Mouse (Mus musculus) neural tube, embryonic 13.5 days (tissue): ENCODE measurements around the gene St7. TPM values are rescaled to one million over a fixed set of nuclear protein-coding genes. Genes with fewer than 3 reads are reported as not detected.
A peak's percentile ranks its signal among the peaks of the same experiment; 100 is the strongest.
"Not testable (repeated sequence)": the region's sequence is repeated elsewhere in the genome, so short reads cannot be mapped to it uniquely, and the experiment has no call there.

Source experiments
- ATAC-seq: fragments of 200-750 bp; cut with Nextera tagmentation; 2 replicates; pipeline ENCODE4 v1.8.0; 2017; ENCODE audit warnings: low read depth, mild to moderate bottlenecking, moderate TSS enrichment, moderate library complexity
- H3K27ac ChIP-seq: fragments of 300-500 bp; sonication (generic); replicated peaks from 2 replicates; pipeline ENCODE4 v1.5.1; 2015; ENCODE audit warnings: moderate library complexity, mild to moderate bottlenecking, inconsistent platforms
- H3K27me3 ChIP-seq: fragments of 300-500 bp; sonication (generic); 2 replicates; pipeline ENCODE4 v1.6.1; 2015; ENCODE audit warnings: mild to moderate bottlenecking, inconsistent platforms
- H3K36me3 ChIP-seq: fragments of 300-500 bp; sonication (generic); 2 replicates; pipeline ENCODE4 v1.6.1; 2015; ENCODE audit warnings: mild to moderate bottlenecking, inconsistent platforms
- H3K4me1 ChIP-seq: fragments of 300-500 bp; sonication (generic); replicated peaks from 2 replicates; pipeline ENCODE4 v1.6.1; 2015; ENCODE audit warnings: inconsistent platforms
- H3K4me2 ChIP-seq: fragments of 300-500 bp; sonication (generic); 2 replicates; pipeline ENCODE4 v1.6.1; 2015; ENCODE audit warnings: inconsistent platforms, mild to moderate bottlenecking, moderate library complexity
- H3K4me3 ChIP-seq: fragments of 300-500 bp; sonication (generic); 2 replicates; pipeline ENCODE4 v1.5.1; 2015; ENCODE audit warnings: mild to moderate bottlenecking, inconsistent platforms
- H3K9ac ChIP-seq: fragments of 300-500 bp; sonication (generic); 2 replicates; pipeline ENCODE4 v1.6.1; 2015; ENCODE audit warnings: moderate library complexity, mild to moderate bottlenecking, inconsistent platforms
- H3K9me3 ChIP-seq: fragments of 300-500 bp; sonication (generic); 2 replicates; pipeline ENCODE4 v1.6.1; 2016; ENCODE audit warnings: inconsistent platforms
- WGBS: fragments of 180-500 bp; shearing (Covaris S2); methylation state at CpG from one replicate; pipeline ENCODE4 v1.1.7; 2015; 5-methylcytosine and 5-hydroxymethylcytosine counted together
- polyA plus RNA-seq: library from polyadenylated mRNA; unstranded; fragments of >200 nt; fragmentation: Nextera tagmentation; extraction: Ambion mirVana; gene quantifications from 2 replicates; pipeline ENCODE4 v1.2.1, GENCODE M21; 2015

The St7 gene
- polyA plus RNA-seq, 1 experiment from 2014 or later = 56.9 TPM

GRCm38 (mm10) chr6:17680266-17680925 lies 12.3 kb upstream of the St7 start:
- Histone ChIP-seq H3K27me3 (no peaks in the 10 kb centered on the region), H3K4me1 (no peaks in the 10 kb centered on the region), H3K9ac (no peak overlapping the region), H3K4me2 (no peak overlapping the region), H3K27ac (no peak overlapping the region), H3K9me3 (no peaks in the 10 kb centered on the region), H3K4me3 (no peak overlapping the region), H3K36me3 (no peaks in the 10 kb centered on the region)
- no peak for ATAC-seq
- 88% methylated on average over 6 of the region's 6 CpGs for WGBS

- Histone ChIP-seq H3K9ac (no peak overlapping the region), H3K36me3 (no peaks in the 10 kb centered on the region), H3K27ac (no peak overlapping the region), H3K27me3 (no peaks in the 10 kb centered on the region), H3K4me3 (no peak overlapping the region), H3K4me1 (no peaks in the 10 kb centered on the region), H3K9me3 (no peaks in the 10 kb centered on the region), H3K4me2 (no peak overlapping the region)
- no peak for ATAC-seq
- 97% methylated on average over 8 of the region's 8 CpGs for WGBS
These were observed 10.9 kb upstream of the St7 start for GRCm38 (mm10) chr6:17681810-17682209.

GRCm38 (mm10) chr6:17688676-17689075 lies 4.1 kb upstream of the St7 start:
- no peak overlapping the region for H3K27ac ChIP-seq
- no peak overlapping the region for H3K9ac ChIP-seq
- peaks cover 3% of the 10 kb centered on the region for H3K4me1 ChIP-seq
- WGBS = 86% methylated on average over 5 of the region's 5 CpGs
- H3K4me3 ChIP-seq = no peak overlapping the region
- H3K4me2 ChIP-seq = no peak overlapping the region
- H3K9me3 ChIP-seq = 0 out of 2 replicates have a peak, but pooled peaks cover 3% of the 10 kb centered on the region
- H3K27me3 ChIP-seq = no peaks in the 10 kb centered on the region
- ATAC-seq = no peak
- H3K36me3 ChIP-seq = no peaks in the 10 kb centered on the region

DNA sequence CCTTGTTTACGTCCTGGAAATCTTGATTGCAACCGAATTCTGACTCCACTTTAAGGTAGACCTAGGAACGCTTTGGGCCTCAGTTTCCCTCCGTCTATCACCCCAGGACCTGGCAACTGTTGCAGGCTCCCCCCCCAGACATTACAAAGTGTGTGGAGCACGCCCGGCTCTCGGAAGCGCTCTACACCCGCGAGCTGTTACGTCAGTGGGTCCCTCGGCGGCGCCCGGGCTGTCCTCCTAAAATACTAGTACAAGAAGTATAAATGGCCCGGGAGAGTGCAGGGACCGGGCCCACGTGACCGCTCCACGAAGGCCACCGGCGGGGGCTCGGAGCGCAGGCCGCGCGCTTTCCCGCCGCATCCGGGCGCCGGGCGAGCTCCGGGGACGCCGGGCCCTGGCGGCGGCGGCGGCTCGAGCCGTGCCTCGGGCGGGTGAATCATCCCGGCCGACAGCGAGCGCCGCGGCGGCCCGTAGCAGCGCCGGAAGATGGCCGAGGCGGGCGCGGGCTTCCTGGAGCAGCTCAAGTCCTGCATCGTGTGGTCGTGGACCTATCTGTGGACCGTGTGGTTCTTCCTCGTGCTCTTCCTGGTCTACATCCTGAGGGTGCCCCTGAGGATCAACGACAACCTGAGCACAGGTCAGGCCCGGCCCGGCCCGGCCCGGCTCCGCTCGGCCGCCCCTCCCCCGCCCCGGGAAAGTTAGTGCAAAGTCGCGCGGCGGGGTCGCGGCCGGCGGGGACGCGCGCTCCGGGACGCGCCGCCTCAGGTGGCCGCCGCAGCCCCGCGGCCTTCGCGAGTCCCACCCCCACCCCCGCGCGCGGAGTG lies 1.2 kb downstream of the St7 start:
- 0 out of 2 replicates have a peak, but pooled peaks cover 3% of the 10 kb centered on the region for H3K27me3 ChIP-seq
- peaks cover 14% of the 10 kb centered on the region for H3K4me1 ChIP-seq
- no peaks in the 10 kb centered on the region for H3K36me3 ChIP-seq
- under 1% methylated on average over 70 of the region's 97 CpGs for WGBS
- peak overlapping the region; percentile 78 for H3K27ac ChIP-seq
- H3K4me3 ChIP-seq = peak overlapping the region; percentile 77
- peak overlapping the region; percentile 92 for H3K4me2 ChIP-seq
- peak; percentile 94 for ATAC-seq
- no peaks in the 10 kb centered on the region for H3K9me3 ChIP-seq
- peak overlapping the region; percentile 76 for H3K9ac ChIP-seq

GRCm38 (mm10) chr6:17694550-17694951 lies 1.8 kb downstream of the St7 start:
- H3K36me3 ChIP-seq = no peaks in the 10 kb centered on the region
- peak overlapping the region; percentile 77 for H3K4me3 ChIP-seq
- WGBS = under 1% methylated on average over 41 of the region's 46 CpGs
- H3K9me3 ChIP-seq = no peaks in the 10 kb centered on the region
- peak overlapping the region; percentile 92 for H3K4me2 ChIP-seq
- H3K27ac ChIP-seq = peak overlapping the region; percentile 78; the same call in 1 of the 2 replicates
- H3K27me3 ChIP-seq = 0 out of 2 replicates have a peak, but pooled peaks cover 3% of the 10 kb centered on the region
- peak; percentile 90 for ATAC-seq
- peaks cover 14% of the 10 kb centered on the region for H3K4me1 ChIP-seq
- H3K9ac ChIP-seq = peak overlapping the region; percentile 76

GRCm38 (mm10) chr6:17696321-17696734 lies 3.6 kb downstream of the St7 start:
- no peak overlapping the region for H3K4me2 ChIP-seq
- no peaks in the 10 kb centered on the region for H3K9me3 ChIP-seq
- no peaks in the 10 kb centered on the region for H3K36me3 ChIP-seq
- no peak for ATAC-seq
- no peak overlapping the region for H3K9ac ChIP-seq
- H3K4me3 ChIP-seq = no peak overlapping the region
- 0 out of 2 replicates have a peak, but pooled peaks cover 3% of the 10 kb centered on the region for H3K27me3 ChIP-seq
- WGBS = 56% methylated on average over 5 of the region's 5 CpGs
- H3K27ac ChIP-seq = no peak overlapping the region
- peaks cover 22% of the 10 kb centered on the region for H3K4me1 ChIP-seq

GRCm38 (mm10) chr6:17700936-17701612 lies 8.3 kb downstream of the St7 start:
- no peaks in the 10 kb centered on the region for H3K9me3 ChIP-seq
- H3K4me2 ChIP-seq = no peak overlapping the region
- peak; percentile 53; the same call in 1 of the 2 replicates for ATAC-seq
- H3K9ac ChIP-seq = no peak overlapping the region
- H3K4me3 ChIP-seq = no peak overlapping the region
- peaks cover 14% of the 10 kb centered on the region for H3K4me1 ChIP-seq
- WGBS = 42% methylated on average over 7 of the region's 7 CpGs
- H3K36me3 ChIP-seq = no peaks in the 10 kb centered on the region
- H3K27me3 ChIP-seq = no peaks in the 10 kb centered on the region
- H3K27ac ChIP-seq = no peak overlapping the region

DNA sequence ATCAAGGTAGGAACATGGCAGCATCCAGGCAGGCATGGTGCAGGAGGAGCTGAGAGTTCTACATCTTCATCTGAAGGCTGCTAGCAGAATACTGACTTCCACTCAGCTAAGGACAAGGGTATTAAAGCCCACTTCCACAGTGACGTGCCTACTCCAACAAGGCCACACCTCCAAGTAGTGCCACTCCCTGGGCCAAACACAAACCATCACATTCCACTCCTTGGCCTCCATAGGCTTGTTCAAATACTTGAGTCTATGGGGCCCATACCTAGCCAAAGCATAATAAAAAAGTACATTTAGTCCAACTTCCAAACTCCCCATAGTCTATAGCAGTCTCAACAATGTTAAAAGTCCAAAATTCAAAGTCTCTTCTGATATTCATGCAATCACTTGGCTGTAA lies 11.3 kb downstream of the St7 start:
- H3K27ac ChIP-seq, H3K9ac ChIP-seq, H3K9me3 ChIP-seq, H3K4me3 ChIP-seq, H3K36me3 ChIP-seq, H3K4me2 ChIP-seq, ATAC-seq, H3K27me3 ChIP-seq: not testable (repeated sequence)
- 92% methylated on average over 1 of the region's 1 CpGs for WGBS
- peaks cover 11% of the 10 kb centered on the region for H3K4me1 ChIP-seq

GRCm38 (mm10) chr6:17705973-17706372 lies 13.2 kb downstream of the St7 start:
- Histone ChIP-seq H3K27me3 (no peaks in the 10 kb centered on the region), H3K27ac (no peak overlapping the region), H3K9me3 (no peaks in the 10 kb centered on the region), H3K4me2 (no peak overlapping the region), H3K9ac (no peak overlapping the region), H3K4me3 (no peak overlapping the region), H3K4me1 (peaks cover 7% of the 10 kb centered on the region; the same call in 1 of the 2 replicates), H3K36me3 (no peaks in the 10 kb centered on the region)
- WGBS = 93% methylated on average over 3 of the region's 3 CpGs
- ATAC-seq = no peak

- Histone ChIP-seq H3K27me3 (no peaks in the 10 kb centered on the region), H3K4me1 (no peaks in the 10 kb centered on the region), H3K4me2 (no peak overlapping the region), H3K9ac (no peak overlapping the region), H3K9me3 (no peaks in the 10 kb centered on the region), H3K36me3 (no peaks in the 10 kb centered on the region), H3K4me3 (no peak overlapping the region), H3K27ac (no peak overlapping the region)
- no peak for ATAC-seq
- 98% methylated on average over 7 of the region's 7 CpGs for WGBS
These were observed 26.2 kb downstream of the St7 start for GRCm38 (mm10) chr6:17718978-17719377.

GRCm38 (mm10) chr6:17719423-17719822 lies 26.7 kb downstream of the St7 start:
- Histone ChIP-seq H3K4me1 (no peaks in the 10 kb centered on the region), H3K27ac (no peak overlapping the region), H3K27me3 (no peaks in the 10 kb centered on the region), H3K9ac (no peak overlapping the region), H3K4me2 (no peak overlapping the region), H3K4me3 (no peak overlapping the region), H3K9me3 (no peaks in the 10 kb centered on the region), H3K36me3 (no peaks in the 10 kb centered on the region)
- WGBS = 95% methylated on average over 5 of the region's 5 CpGs
- no peak for ATAC-seq

DNA sequence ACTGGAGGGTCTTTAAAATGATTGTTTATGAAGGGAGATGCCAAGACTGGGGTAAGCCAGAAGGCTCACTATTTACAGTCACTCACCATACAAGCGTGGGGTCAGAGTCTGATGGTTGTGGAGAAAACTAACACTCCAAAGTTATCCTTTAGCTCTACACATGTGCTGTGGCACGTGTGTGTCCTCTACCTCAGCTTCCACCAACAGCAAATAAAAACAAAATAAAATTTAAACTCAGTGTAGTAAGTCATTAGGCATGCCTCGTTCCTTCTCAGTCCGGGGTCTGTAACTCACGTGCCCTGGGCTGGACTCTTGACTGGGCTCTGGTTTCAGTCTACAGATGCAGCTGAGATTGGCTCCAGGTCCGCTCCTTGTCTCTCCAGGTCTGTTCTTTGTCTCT lies 27.3 kb downstream of the St7 start:
- no peak for ATAC-seq

More for the DNA sequence above, 27.3 kb downstream of the St7 start:
- Histone ChIP-seq H3K4me3 (no peak overlapping the region), H3K27ac (no peak overlapping the region), H3K4me1 (no peaks in the 10 kb centered on the region), H3K9me3 (no peaks in the 10 kb centered on the region), H3K27me3 (no peaks in the 10 kb centered on the region), H3K9ac (no peak overlapping the region), H3K36me3 (no peaks in the 10 kb centered on the region), H3K4me2 (no peak overlapping the region)
- WGBS = 91% methylated on average over 6 of the region's 6 CpGs
